Mouse (Mus musculus) C2C12 (cell line): ENCODE results near the gene Mboat1. TPM values are rescaled to one million over a fixed set of nuclear protein-coding genes. Genes with fewer than 3 reads are reported as not detected.

Source experiments
- H3K27me3 ChIP-seq: one replicate; pipeline ENCODE4 v1.6.1; 2011; ENCODE audit not compliant: control insufficient read depth, insufficient read depth, insufficient read length
- H3K36me3 ChIP-seq: one replicate; pipeline ENCODE4 v1.6.1; 2011; ENCODE audit not compliant: control insufficient read depth, insufficient read depth
- H3K4me3 ChIP-seq: one replicate; pipeline ENCODE4 v1.5.1; 2011; ENCODE audit warnings: mild to moderate bottlenecking, control low read depth; ENCODE audit not compliant: poor library complexity, insufficient read depth, severe bottlenecking
- H3K79me2 ChIP-seq: one replicate; pipeline ENCODE4 v1.6.1; 2011; ENCODE audit not compliant: control insufficient read depth, insufficient read depth
- H3K79me3 ChIP-seq: one replicate; pipeline ENCODE4 v1.6.1; 2011; ENCODE audit warnings: low read depth, control low read depth
- H3ac ChIP-seq: one replicate; pipeline ENCODE3; 2011; ENCODE audit warnings: low read depth; ENCODE audit not compliant: control insufficient read depth, insufficient read length
- CEBPB ChIP-seq: IDR thresholded peaks from one replicate; pipeline ENCODE4 v1.6.1; 2011; ENCODE audit warnings: low read depth, mild to moderate bottlenecking, control low read depth, moderate library complexity
- CTCF ChIP-seq: IDR thresholded peaks from one replicate; pipeline ENCODE4 v1.5.1; 2011; ENCODE audit not compliant: control insufficient read depth, insufficient read depth, insufficient read length
- FOSL1 ChIP-seq: IDR thresholded peaks from one replicate; pipeline ENCODE4 v1.8.0; 2011; ENCODE audit warnings: mild to moderate bottlenecking, low read length; ENCODE audit not compliant: poor library complexity, insufficient read depth, severe bottlenecking
- MAX ChIP-seq: IDR thresholded peaks from one replicate; pipeline ENCODE4 v1.6.1; 2011; ENCODE audit warnings: mild to moderate bottlenecking, control low read depth
- MYOD1 ChIP-seq: IDR thresholded peaks from one replicate; pipeline ENCODE4 v1.6.1; 2011; ENCODE audit warnings: low read depth; ENCODE audit not compliant: control insufficient read depth, insufficient read length
- MYOG ChIP-seq: IDR thresholded peaks from one replicate; pipeline ENCODE4 v1.6.1; 2011; ENCODE audit not compliant: control insufficient read depth, insufficient read length; ENCODE audit errors: extremely low read depth
- USF1 ChIP-seq: IDR thresholded peaks from one replicate; pipeline ENCODE4 v1.6.1; 2011; ENCODE audit warnings: low read depth, mild to moderate bottlenecking, control low read depth, moderate library complexity
- polyA plus RNA-seq: library from polyadenylated mRNA; unstranded; fragments of >200 nt; fragmentation: generic; extraction: Trizol; gene quantifications from one replicate; pipeline ENCODE4 v1.2.1, GENCODE M21; 2012; ENCODE audit warnings: missing spikeins

Gene Mboat1
- polyA plus RNA-seq, 1 experiment: 10.6 TPM

GRCm38 (mm10) chr13:30200737-30201136 is 64.4 kb downstream of the Mboat1 start:
- Histone ChIP-seq H3K79me3 (no peaks in the 10 kb centered on the region), H3K27me3 (no peaks in the 10 kb centered on the region), H3K4me3 (no peak overlapping the region), H3K36me3 (no peaks in the 10 kb centered on the region), H3ac (no peak overlapping the region), H3K79me2 (no peaks in the 10 kb centered on the region)
- TF ChIP-seq FOSL1: no peak
- no peak for TF ChIP-seq CEBPB
- no peak for TF ChIP-seq USF1
- TF ChIP-seq MYOG: no peak
- TF ChIP-seq MAX: no peak
- no peak for TF ChIP-seq CTCF
- no peak for TF ChIP-seq MYOD1

DNA sequence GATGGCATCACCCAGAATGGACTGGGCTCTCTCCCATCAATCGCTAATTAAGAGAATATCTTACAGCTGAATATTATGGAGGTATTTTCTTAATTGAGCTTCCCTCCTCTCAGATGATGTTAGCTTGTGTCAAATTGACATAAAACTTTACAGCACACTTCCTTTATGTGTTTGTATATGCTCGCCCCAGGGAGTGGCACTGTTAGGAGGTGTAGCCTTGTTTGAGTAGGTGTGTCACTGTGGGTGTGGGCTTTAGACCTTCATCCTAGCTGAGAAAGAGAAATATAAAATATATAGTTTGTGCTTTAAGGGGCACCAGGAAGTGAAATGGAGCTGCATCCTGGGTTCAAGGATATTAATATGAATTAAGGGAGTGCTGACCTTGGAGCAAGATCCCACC is 66.7 kb downstream of the Mboat1 start:
- no peak overlapping the region for H3K4me3 ChIP-seq
- no peaks in the 10 kb centered on the region for H3K27me3 ChIP-seq
- H3K79me2 ChIP-seq: no peaks in the 10 kb centered on the region
- no peaks in the 10 kb centered on the region for H3K36me3 ChIP-seq
- H3K79me3 ChIP-seq: no peaks in the 10 kb centered on the region
- no peak overlapping the region for H3ac ChIP-seq
- TF ChIP-seq MYOG (no peak), MYOD1 (no peak), FOSL1 (no peak), MAX (no peak)

GRCm38 (mm10) chr13:30208176-30208575 is 71.9 kb downstream of the Mboat1 start:
- no peaks in the 10 kb centered on the region for H3K79me3 ChIP-seq
- no peak overlapping the region for H3ac ChIP-seq
- H3K4me3 ChIP-seq: no peak overlapping the region
- no peaks in the 10 kb centered on the region for H3K79me2 ChIP-seq
- no peaks in the 10 kb centered on the region for H3K36me3 ChIP-seq
- no peak for TF ChIP-seq MYOG
- TF ChIP-seq MAX: no peak
- TF ChIP-seq CEBPB: no peak
- no peak for TF ChIP-seq FOSL1
- no peaks in the 10 kb centered on the region for H3K27me3 ChIP-seq

GRCm38 (mm10) chr13:30213276-30213675 is 77.0 kb downstream of the Mboat1 start:
- Histone ChIP-seq H3K79me3 (no peaks in the 10 kb centered on the region), H3ac (no peak overlapping the region), H3K79me2 (no peaks in the 10 kb centered on the region), H3K36me3 (no peaks in the 10 kb centered on the region), H3K27me3 (no peaks in the 10 kb centered on the region), H3K4me3 (no peak overlapping the region)
- TF ChIP-seq MAX (no peak), MYOG (no peak), CTCF (no peak), FOSL1 (no peak), USF1 (no peak), MYOD1 (no peak), CEBPB (no peak)

DNA sequence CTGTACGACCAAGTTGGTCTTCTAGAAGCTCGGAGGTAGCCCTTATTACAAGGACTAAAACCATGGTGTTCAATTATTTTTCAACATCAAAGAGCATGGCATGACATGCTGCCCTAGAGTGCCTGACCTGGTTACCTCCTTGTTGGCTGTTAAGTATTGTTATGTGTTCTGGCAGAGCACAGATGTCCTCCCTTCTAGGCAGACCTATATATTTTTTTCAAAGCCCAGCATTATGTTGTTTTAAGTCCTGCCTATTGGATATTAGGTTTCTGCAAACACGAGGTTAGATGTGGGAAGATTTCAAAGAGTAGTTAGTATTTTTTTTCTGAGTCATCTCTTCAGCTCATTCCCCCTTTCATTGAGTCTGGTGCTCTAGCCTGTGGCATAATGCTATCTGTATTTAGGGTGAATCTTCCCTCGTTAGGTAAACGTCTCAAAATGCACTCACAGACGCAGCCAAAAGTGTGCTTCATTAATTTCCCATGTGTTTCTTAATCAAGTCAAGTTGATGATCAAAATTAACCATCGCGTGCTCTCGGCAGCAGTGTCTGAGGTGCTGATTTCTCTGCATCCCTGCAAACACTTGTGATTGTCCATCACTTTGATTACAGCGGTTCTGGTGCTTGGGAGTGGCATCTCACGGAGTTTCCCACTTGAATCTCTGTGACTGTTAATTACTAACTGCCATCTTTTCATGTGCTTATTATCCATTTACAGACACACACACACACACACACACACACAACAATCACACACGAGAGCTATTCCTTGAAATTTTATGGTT is 81.5 kb downstream of the Mboat1 start:
- TF ChIP-seq CEBPB (no peak), MYOD1 (peak; percentile 96)
- no peaks in the 10 kb centered on the region for H3K27me3 ChIP-seq
- no peaks in the 10 kb centered on the region for H3K36me3 ChIP-seq
- H3K79me2 ChIP-seq: no peaks in the 10 kb centered on the region
- no peak overlapping the region for H3K4me3 ChIP-seq
- no peak overlapping the region for H3ac ChIP-seq
- no peaks in the 10 kb centered on the region for H3K79me3 ChIP-seq

DNA sequence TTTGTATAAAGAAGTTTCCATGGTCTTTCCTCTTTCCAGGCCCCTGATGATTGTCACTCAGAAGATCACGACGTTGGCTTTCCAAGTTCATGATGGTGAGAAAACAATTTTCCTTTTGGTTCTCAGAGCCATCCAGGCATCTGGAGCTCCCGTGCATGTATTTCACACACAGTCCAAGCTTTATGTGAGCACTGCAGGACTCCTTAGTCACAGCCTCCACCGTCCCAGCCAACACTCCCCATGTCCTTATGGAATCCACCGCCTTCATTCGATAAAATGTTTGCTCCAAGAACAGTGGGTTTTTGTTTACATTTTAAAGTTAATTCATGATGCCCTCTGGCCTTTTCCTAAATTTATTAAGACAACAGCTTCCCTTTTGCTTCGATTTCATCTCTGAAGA is 83.3 kb downstream of the Mboat1 start:
- peaks cover 6% of the 10 kb centered on the region for H3K36me3 ChIP-seq
- no peaks in the 10 kb centered on the region for H3K27me3 ChIP-seq
- H3K4me3 ChIP-seq: no peak overlapping the region
- no peak overlapping the region for H3ac ChIP-seq
- H3K79me3 ChIP-seq: no peaks in the 10 kb centered on the region
- no peaks in the 10 kb centered on the region for H3K79me2 ChIP-seq
- TF ChIP-seq FOSL1 (no peak), MYOD1 (no peak), MAX (no peak), CEBPB (no peak), MYOG (no peak), USF1 (no peak), CTCF (no peak)
